Mouse (Mus musculus): Measurements from ENCODE around the gene Prkce. TPM values are rescaled to one million over a fixed set of nuclear protein-coding genes. Genes with fewer than 3 reads are reported as not detected.
"Not testable (repeated sequence)": the region's sequence is repeated elsewhere in the genome, so short reads cannot be mapped to it uniquely, and the experiment has no call there.

Prkce gene
- polyA plus RNA-seq, 1 experiment = 1.9 TPM

- Histone ChIP-seq H3ac (ENCODE audit: control insufficient read depth, insufficient read length) (no peak overlapping the region), H3K4me3 (no peak overlapping the region), H3K36me3 (ENCODE audit: control insufficient read depth, insufficient read depth) (no peaks in the 10 kb centered on the region), H3K4me2 (ENCODE audit: low read depth) (no peak overlapping the region), H3K79me2 (ENCODE audit: control insufficient read depth, insufficient read depth) (no peaks in the 10 kb centered on the region), H3K27me3 (ENCODE audit: control insufficient read depth, insufficient read depth, insufficient read length) (no peaks in the 10 kb centered on the region)
- TF ChIP-seq MAX (IDR thresholded peaks at IDR 0.05; ENCODE audit: low read depth) (no peak), MYOD1 (IDR thresholded peaks at IDR 0.05; ENCODE audit: control insufficient read depth in 1 of 3, insufficient read length in 2 of 3, low read depth in 2 of 3) (no peak), MYOG (IDR thresholded peaks at IDR 0.05; ENCODE audit: control insufficient read depth in 1 of 3, insufficient read depth in 1 of 3, insufficient read length in 2 of 3, low read depth in 2 of 3) (no peak), USF1 (IDR thresholded peaks at IDR 0.05; ENCODE audit: low read depth) (no peak), POLR2A (IDR thresholded peaks at IDR 0.05; ENCODE audit: insufficient read length, low read depth) (no peak)
Measured at GRCm38 (mm10) chr17:86471684-86472083, 304.1 kb downstream of the Prkce start.

- Histone ChIP-seq H3ac (ENCODE audit: control insufficient read depth, insufficient read length) (no peak overlapping the region), H3K4me2 (ENCODE audit: low read depth) (no peak overlapping the region), H3K4me3 (no peak overlapping the region), H3K36me3 (ENCODE audit: control insufficient read depth, insufficient read depth) (no peaks in the 10 kb centered on the region), H3K79me2 (ENCODE audit: control insufficient read depth, insufficient read depth) (no peaks in the 10 kb centered on the region), H3K27me3 (ENCODE audit: control insufficient read depth, insufficient read depth, insufficient read length) (no peaks in the 10 kb centered on the region)
- TF ChIP-seq MYOD1 (IDR thresholded peaks at IDR 0.05; ENCODE audit: control insufficient read depth in 1 of 3, insufficient read length in 2 of 3, low read depth in 2 of 3) (no peak), POLR2A (IDR thresholded peaks at IDR 0.05; ENCODE audit: insufficient read length, low read depth) (no peak), USF1 (IDR thresholded peaks at IDR 0.05; ENCODE audit: low read depth) (no peak), E2F4 (IDR thresholded peaks at IDR 0.05; ENCODE audit: insufficient read depth) (no peak), REST (IDR thresholded peaks at IDR 0.05; ENCODE audit: insufficient read depth, insufficient read length) (no peak), CEBPB (IDR thresholded peaks at IDR 0.05; ENCODE audit: insufficient read depth, poor library complexity, severe bottlenecking) (no peak), SRF (IDR thresholded peaks at IDR 0.05; ENCODE audit: control insufficient read depth, insufficient read length, low read depth) (no peak), POLR2AphosphoS2 (IDR thresholded peaks at IDR 0.05; ENCODE audit: insufficient read length, low read depth) (no peak), TCF12 (IDR thresholded peaks at IDR 0.05; ENCODE audit: insufficient read depth, poor library complexity, severe bottlenecking) (no peak), MYOG (IDR thresholded peaks at IDR 0.05; ENCODE audit: control insufficient read depth in 1 of 3, insufficient read depth in 1 of 3, insufficient read length in 2 of 3, low read depth in 2 of 3) (no peak), MAX (IDR thresholded peaks at IDR 0.05; ENCODE audit: low read depth) (no peak), TCF3 (IDR thresholded peaks at IDR 0.05; ENCODE audit: insufficient read length, low read depth) (no peak)
Measured at GRCm38 (mm10) chr17:86476674-86477073, 309.1 kb downstream of the Prkce start.

GRCm38 (mm10) chr17:86477401-86477800 lies 309.8 kb downstream of the Prkce start:
- not testable (repeated sequence) for H3K36me3 ChIP-seq (ENCODE audit: control insufficient read depth, insufficient read depth); H3K27me3 ChIP-seq (ENCODE audit: control insufficient read depth, insufficient read depth, insufficient read length); H3K4me2 ChIP-seq (ENCODE audit: low read depth); H3K4me3 ChIP-seq; H3ac ChIP-seq (ENCODE audit: control insufficient read depth, insufficient read length); H3K79me2 ChIP-seq (ENCODE audit: control insufficient read depth, insufficient read depth)

- no peak for TF ChIP-seq POLR2AphosphoS2 (IDR thresholded peaks at IDR 0.05; ENCODE audit: insufficient read length, low read depth)
- H3K79me2 ChIP-seq (ENCODE audit: control insufficient read depth, insufficient read depth) = no peaks in the 10 kb centered on the region
- H3K4me3 ChIP-seq = no peak overlapping the region
- H3K36me3 ChIP-seq (ENCODE audit: control insufficient read depth, insufficient read depth) = no peaks in the 10 kb centered on the region
- H3K4me2 ChIP-seq (ENCODE audit: low read depth) = no peak overlapping the region
- H3K27me3 ChIP-seq (ENCODE audit: control insufficient read depth, insufficient read depth, insufficient read length) = no peaks in the 10 kb centered on the region
- H3ac ChIP-seq (ENCODE audit: control insufficient read depth, insufficient read length) = no peak overlapping the region
Measured at GRCm38 (mm10) chr17:86479406-86479805, 311.8 kb downstream of the Prkce start.

- Histone ChIP-seq H3K27me3 (ENCODE audit: control insufficient read depth, insufficient read depth, insufficient read length) (no peaks in the 10 kb centered on the region), H3ac (ENCODE audit: control insufficient read depth, insufficient read length) (no peak overlapping the region), H3K4me2 (ENCODE audit: low read depth) (no peak overlapping the region), H3K36me3 (ENCODE audit: control insufficient read depth, insufficient read depth) (no peaks in the 10 kb centered on the region), H3K4me3 (no peak overlapping the region), H3K79me2 (ENCODE audit: control insufficient read depth, insufficient read depth) (no peaks in the 10 kb centered on the region)
- TF ChIP-seq MAX (IDR thresholded peaks at IDR 0.05; ENCODE audit: low read depth) (no peak), REST (IDR thresholded peaks at IDR 0.05; ENCODE audit: insufficient read depth, insufficient read length) (no peak), POLR2AphosphoS2 (IDR thresholded peaks at IDR 0.05; ENCODE audit: insufficient read length, low read depth) (no peak), TCF3 (IDR thresholded peaks at IDR 0.05; ENCODE audit: insufficient read length, low read depth) (no peak), POLR2A (IDR thresholded peaks at IDR 0.05; ENCODE audit: insufficient read length, low read depth) (no peak), USF1 (IDR thresholded peaks at IDR 0.05; ENCODE audit: low read depth) (no peak), CEBPB (IDR thresholded peaks at IDR 0.05; ENCODE audit: insufficient read depth, poor library complexity, severe bottlenecking) (no peak), E2F4 (IDR thresholded peaks at IDR 0.05; ENCODE audit: insufficient read depth) (no peak), TCF12 (IDR thresholded peaks at IDR 0.05; ENCODE audit: insufficient read depth, poor library complexity, severe bottlenecking) (no peak), MYOD1 (IDR thresholded peaks at IDR 0.05; ENCODE audit: control insufficient read depth in 1 of 3, insufficient read length in 2 of 3, low read depth in 2 of 3) (no peak), MYOG (IDR thresholded peaks at IDR 0.05; ENCODE audit: control insufficient read depth in 1 of 3, insufficient read depth in 1 of 3, insufficient read length in 2 of 3, low read depth in 2 of 3) (no peak), SRF (IDR thresholded peaks at IDR 0.05; ENCODE audit: control insufficient read depth, insufficient read length, low read depth) (no peak)
Measured at GRCm38 (mm10) chr17:86482675-86483074, 315.1 kb downstream of the Prkce start.
